Mouse (Mus musculus) spleen, postnatal 36 days (tissue): ENCODE measurements around the gene Ica1.

Source experiments
- DNase-seq, 2 experiments: peaks; one replicate each; pipeline ENCODE4 v3.0.0; 2022; ENCODE audit warnings: low spot score in 2 of 2, mixed read lengths in 1 of 2

Gene Ica1

DNA sequence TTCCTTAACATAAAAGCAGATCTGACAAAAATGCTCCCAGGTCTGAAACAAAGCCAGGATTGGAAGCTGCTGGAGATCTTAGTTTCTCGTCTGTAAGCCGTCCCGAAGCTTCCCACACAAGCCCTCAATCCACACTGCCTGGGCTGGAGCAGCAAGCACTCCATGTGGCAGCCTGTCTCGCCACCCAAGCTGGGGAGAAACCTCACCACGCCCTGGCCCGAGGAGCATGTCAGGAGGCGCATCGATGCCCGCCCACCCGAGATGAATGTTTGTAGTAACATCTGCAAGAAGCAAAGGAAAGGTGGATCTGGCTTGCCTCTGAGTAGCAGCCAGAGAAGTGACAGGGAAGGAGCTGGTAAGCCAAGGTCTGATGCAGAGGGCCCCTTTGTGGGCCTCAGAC is 133.6 kb downstream of the Ica1 start:
- DNase-seq, result no peak

DNA sequence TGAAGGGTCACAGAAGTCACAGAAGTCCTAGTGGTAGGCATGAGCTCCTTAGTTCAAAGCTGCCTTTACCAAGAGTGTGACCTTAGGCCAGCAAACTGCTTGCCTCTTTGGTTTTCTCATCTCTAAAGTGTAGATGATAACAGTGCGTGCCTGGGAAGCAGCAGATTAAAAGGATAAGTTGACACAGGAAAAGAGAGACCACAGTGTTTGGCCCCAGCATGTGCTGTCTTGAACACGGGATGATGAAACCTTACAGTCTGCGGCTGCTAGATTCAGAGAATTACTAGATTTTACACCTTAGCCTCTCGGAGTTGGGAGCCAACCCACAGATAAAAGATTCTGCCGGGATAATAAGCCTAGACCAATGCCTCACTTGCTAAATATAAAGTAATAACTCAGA is 137.4 kb downstream of the Ica1 start:
- DNase-seq, result no peak

DNA sequence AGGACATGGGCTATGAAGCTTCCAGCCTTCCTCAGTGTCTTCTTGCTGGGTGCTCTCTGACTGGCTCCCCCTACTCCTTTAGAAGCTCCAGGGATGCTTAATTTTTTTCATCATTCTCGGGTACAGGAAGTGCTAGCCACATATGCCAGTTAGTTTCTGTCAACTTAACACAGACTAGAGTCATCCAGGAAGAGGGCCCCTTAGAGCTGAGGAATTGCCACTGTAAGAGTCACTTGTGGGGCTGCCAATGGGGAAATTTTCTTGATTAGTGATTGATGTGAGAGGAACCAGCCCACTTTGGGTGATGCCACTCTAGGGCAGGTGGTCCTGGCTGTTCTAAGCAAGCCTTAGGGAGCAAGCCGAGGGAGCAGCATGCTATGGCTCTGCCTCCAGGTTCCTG is 138.8 kb downstream of the Ica1 start:
- no peak for DNase-seq

DNA sequence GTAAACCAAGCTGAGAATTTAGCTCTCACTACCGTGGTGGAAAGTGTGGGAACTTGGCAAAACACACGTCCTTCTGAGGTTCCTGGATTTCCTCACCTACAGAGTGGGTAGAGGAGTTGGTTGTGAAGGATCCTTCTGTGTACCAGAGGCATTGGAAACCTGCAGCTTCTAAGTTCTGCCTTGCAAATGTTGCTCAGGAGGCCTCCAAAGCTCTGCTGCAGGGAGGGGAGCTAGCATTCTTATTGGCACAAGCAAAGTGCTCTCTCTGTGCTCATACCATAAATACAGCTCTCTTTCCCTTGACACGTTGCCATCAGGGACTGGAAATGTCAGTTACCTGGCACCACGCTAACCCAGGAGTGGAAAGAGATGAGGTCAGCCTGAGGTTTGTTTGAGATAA is 139.4 kb downstream of the Ica1 start:
- DNase-seq, result no peak

DNA sequence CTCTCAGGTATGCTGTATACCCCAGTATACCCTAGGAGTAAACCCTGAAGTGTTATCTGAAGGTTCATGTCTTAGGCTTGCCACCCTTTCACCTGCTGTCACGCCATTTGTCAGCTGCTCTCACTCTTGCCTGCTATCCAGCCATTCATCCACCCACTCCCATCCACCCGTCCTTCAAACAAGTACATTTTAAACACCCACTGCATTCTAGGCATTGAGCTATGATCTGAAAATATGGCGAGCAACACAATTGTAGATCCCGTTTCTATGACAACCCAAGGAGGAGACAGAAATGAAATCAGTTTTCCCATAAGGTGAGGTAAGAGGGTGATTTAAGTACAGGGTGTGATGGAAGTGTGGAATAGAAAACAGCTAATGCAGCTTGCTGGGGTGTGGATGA is 140.2 kb downstream of the Ica1 start:
- DNase-seq, result no peak

DNA sequence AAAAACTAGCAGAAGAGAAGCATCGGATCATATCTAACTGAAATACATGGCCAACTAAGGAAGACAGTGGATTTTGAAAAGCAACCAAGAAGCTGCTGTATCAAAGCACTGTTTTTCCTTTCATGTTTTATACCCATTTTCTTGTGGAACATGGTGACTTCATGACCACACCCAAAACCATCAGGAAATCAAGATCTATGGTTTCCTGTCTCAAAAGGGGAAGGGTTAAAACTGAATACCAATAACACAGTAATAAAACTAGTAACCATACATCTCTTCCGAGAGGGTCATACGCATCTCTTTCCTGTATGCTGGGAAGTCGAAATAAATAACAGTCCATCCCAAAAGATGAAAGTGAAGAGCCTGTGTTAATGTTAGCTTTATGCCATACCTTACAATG is 145.6 kb downstream of the Ica1 start:
- DNase-seq, result no peak

DNA sequence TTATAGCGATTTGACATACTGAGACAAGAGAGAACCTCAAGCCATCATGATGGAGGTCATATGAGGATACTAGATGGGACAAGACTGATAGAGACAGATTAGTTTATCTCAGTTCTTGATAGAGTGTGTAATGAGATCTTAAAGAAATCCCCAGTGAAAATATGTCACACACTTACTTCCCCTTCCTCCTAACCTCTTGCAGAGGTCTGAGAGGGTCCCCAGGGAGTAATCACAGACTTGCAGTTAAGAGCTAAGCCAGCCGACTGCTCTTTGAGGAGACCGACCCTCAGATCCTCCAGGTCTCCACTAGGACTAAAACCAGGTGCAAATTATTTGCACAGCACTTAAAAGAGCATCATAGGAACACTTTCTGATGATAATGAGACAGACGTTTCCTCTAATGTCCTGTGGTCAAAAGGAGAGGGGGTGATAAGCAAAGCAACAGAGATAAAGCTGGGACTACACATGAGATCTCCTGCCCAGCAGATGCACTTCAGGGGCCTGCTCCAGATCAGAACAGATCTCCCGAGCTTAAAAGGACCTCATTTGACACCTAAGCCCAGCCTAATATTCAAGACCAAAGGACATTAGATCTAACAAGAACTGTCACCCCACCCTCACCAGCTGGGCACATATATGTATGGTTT is 146.2 kb downstream of the Ica1 start:
- peak; percentile 74 to 81 for DNase-seq

DNA sequence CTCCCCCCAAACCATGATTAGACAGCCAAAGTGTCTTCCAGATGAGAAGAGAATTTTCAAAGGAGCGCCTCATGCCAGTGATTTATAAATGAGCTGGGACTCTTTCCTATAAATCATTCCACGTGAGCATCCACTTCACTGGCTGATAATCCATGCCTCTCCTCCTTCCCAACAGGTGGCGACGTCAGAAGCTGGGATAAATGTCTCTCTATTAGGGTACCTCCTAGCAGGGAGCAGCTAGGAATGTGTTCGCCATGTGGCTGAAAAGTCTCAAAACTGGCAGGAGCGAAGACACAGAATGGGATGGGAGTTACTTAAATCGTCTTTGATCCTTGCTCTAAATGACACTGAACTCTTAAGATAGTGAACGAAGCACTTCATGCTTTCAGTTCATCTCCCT is 146.9 kb downstream of the Ica1 start:
- no peak for DNase-seq

DNA sequence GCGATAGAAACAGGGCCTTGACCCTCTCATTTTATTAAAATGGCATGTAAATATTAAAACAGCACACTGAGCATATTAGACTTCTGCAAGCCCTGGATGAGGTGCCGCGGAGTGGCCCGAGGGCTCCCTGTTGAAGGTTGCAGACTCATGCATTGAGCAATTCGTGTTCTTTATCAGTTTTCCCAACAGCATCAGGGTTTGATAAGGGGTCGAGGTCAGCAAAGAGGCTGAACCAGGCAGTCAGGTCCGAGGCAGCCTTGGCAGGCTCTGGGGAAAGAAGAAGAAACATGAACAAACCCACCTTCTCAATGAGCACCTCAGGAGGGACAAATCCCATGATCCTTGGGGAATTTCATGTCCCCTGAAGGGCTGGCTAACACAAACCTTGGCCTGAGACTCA is 147.8 kb downstream of the Ica1 start:
- DNase-seq, result no peak

DNA sequence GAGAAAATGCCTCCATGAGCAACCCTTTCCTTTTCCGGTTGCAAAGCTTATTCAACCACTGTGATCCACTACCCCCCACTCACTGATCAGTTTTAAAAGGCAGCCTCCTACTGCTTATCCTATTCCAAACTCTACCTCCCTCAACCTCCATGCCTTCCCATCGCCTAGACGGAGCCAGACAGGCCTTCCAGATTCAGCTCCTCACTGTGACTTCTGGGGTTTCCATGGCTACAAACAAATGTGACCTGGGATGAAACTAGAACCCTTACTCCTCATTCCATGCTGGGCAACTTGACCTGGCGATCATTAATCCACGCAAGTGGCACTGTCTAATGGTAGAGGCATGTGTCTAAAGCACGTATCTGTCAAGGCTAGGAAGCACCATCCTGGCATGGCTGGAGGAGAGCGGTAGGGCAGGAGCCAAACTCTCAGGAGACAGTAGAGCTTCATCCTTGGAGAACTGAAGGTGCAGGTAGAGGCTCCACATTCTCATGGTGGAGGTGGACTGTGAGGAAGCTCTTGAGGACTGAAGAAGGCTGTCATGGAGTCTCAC is 149.5 kb downstream of the Ica1 start:
- no peak for DNase-seq

DNA sequence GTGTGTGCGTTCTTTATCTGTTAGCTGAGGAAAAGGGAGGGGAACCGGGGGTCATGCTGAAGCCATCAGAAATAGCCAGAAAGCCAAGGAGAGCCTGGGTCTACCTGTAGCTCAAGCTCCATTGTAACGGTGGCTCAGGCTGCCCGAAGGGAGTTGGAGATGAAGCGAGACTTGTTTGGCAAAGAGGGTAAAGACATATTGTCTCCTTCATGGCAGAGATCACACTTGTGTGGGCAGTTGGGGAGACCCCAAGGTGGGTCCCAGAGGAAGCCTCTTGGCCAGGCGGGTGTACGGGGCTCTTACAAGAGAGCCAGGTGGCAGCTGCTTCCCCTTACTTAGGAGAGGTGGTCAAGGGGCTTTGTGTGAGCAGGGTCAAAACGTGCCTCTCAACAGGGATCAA is 150.1 kb downstream of the Ica1 start:
- DNase-seq, result no peak

DNA sequence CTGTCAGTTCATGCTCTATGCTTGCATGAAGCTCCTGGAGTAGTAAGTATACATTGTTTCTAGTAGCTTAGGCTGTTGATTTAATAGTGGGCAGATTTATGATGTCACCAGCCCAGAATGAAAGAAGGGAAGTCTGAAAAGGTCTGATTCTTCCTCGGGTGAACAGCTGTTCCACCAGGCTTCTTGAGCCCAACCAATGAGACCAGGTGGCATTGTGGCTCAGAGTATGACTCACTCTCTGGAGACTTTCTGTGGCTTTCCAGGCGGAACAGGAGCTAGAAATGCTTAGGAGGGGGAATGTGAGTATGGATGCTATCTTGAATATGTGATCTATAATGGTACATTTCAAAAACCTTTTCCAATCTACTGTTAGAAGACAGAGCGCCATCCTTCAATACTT is 155.2 kb downstream of the Ica1 start:
- DNase-seq, result no peak

DNA sequence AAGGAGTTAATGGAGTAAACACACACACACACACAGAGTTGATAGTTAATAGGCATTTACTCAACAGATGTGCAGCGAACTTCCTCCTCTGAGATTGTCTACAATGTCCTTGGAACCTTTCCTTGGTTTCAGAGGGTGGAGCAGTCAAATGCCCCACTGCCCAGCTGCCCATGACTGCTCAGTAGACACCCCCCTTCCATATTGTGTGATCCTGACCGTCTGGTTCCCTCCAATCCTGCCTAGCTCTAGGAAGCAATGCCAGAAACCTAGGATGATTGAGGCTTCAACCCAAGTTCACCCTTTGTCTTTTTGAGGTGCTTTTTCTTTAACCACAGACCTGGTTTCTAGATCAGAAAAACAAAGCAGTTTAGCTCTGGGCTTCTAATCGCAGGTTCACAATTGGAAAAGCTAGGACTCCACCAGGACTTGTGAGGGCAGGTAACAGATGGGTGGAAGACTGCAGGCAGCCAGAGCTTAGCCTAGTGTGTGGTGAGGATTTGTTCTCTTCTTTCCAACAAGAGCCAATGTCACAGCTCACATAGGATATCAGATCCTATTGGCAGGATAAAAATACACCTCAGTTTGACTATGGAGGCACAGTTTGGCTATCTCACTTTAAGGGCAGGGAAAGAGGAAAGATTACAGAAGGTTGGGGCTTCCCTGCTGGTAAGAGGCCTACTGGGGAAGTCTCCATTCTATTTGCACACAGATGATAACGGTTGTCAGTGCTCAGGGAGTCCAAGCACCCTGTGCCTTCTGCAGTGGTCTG is 158.5 kb downstream of the Ica1 start:
- DNase-seq, result no peak

DNA sequence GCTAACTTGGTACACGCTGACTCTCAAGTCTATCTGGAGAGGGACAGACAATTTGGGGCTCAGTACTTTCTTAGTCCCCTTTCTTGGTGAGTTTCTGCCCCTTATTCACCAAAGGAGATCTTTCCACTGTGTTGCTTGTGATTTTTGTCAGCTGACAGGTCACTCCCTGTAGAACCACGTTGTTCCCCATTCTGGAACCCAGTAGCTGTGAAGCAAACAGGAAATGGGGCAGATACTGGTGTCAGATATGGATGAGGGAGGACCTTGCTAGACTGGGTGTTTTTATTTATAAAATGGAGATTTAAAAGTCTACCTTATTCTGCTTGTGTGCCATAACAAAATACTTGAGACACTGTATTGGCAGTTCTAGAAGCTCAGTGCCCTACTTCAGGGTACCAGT is 160.9 kb downstream of the Ica1 start:
- DNase-seq, result peak in 1 of 2 experiments; percentile 9

DNA sequence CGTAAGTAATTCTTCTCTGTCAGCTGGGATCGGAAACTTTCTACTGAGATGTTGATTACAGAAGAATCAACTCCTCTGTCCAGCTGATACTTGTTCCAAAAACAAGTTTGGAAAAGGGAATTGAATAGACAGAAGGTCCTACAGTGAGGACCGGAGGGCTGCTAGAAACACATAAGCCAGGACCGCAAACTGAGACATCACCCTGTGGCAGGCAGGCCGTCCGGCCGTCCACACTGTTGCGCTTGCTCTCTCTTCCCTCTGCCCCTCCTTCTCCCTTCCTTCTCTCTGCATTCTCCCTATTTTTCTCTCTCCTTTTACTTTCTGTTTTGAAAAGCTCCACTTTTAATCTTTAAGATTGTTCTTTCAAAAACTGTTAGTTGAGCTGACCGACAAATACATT is 186.6 kb downstream of the Ica1 start:
- DNase-seq, result no peak

DNA sequence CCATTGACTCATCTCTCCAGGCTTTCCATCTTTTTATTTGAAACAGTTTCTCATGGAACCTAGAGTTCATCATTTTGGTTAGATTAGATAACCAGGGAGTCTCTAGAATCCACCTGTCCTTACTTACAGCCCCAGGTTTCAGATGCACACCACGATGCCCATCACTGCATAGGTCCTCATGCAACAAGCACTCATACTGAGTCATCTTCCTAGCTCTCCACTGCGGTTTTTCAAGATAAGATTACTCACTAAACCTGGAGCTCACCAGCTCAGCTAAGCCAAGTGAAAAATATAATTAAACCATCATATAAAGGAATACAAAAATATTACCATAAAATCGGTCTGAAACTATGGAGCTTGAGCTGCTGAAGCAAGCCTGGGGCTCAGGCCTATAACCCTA is 194.4 kb downstream of the Ica1 start:
- no peak for DNase-seq

DNA sequence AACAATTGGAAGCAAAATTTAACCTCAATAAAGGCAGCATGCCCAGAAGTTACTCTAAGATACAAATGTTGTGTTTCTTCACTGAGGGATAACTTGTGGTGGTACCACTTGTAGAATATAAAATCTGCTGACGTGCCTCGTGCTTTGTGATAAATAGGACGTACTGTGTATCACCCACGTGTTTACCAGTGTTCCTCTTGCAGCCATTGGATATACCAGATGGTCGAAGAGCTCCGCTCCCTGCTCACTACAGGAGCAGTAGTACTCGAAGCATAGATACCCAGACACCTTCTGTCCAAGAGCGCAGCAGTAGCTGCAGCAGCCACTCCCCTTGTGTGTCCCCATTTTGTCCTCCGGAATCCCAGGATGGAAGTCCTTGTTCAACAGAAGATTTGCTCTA is 195.9 kb downstream of the Ica1 start:
- no peak for DNase-seq
